Mouse (Mus musculus) ZHBTc4 (cell line): Measurements from ENCODE around the gene Me1.
A peak's percentile ranks its signal among the peaks of the same experiment; 100 is the strongest.
"Not testable (repeated sequence)": the region's sequence is repeated elsewhere in the genome, so short reads cannot be mapped to it uniquely, and the experiment has no call there.

Source experiments
- DNase-seq: peaks from one replicate; pipeline ENCODE4 v3.0.0-alpha.2; 2011; ENCODE audit warnings: low read depth, low spot score

Gene Me1

GRCm38 (mm10) chr9:86599723-86600303 is 95.9 kb downstream of the Me1 start:
- no peak for DNase-seq

GRCm38 (mm10) chr9:86596983-86597382 is 98.8 kb downstream of the Me1 start:
- DNase-seq, result not testable (repeated sequence)

- DNase-seq, result not testable (repeated sequence)
Measured at GRCm38 (mm10) chr9:86594357-86594767, 101.4 kb downstream of the Me1 start.

GRCm38 (mm10) chr9:86592676-86593668 is 102.8 kb downstream of the Me1 start:
- DNase-seq, result peak; percentile 30

- DNase-seq, result peak; percentile 40
Measured at GRCm38 (mm10) chr9:86587019-86587795, 108.5 kb downstream of the Me1 start.

GRCm38 (mm10) chr9:86583740-86584139 is 112.0 kb downstream of the Me1 start:
- peak; percentile 74 for DNase-seq

- DNase-seq, result no peak
Measured at GRCm38 (mm10) chr9:86579657-86580056, 116.1 kb downstream of the Me1 start.

GRCm38 (mm10) chr9:86575178-86575577 is 120.6 kb downstream of the Me1 start:
- no peak for DNase-seq

- no peak for DNase-seq
Measured at GRCm38 (mm10) chr9:86573616-86574303, 122.0 kb downstream of the Me1 start.

- peak; percentile 88 for DNase-seq
Measured at GRCm38 (mm10) chr9:86572636-86573291, 123.0 kb downstream of the Me1 start.

- no peak for DNase-seq
Measured at GRCm38 (mm10) chr9:86572196-86572595, 123.6 kb downstream of the Me1 start.

GRCm38 (mm10) chr9:86571540-86572135 is 124.1 kb downstream of the Me1 start, which contains the start of the genes Pgm3 and Rwdd2a:
Gene Pgm3, minus strand, starts transcription at chr9:86571842.
Gene Rwdd2a, plus strand, starts transcription at chr9:86571991.
- peak; percentile 97 for DNase-seq

GRCm38 (mm10) chr9:86570946-86571345 is 124.8 kb downstream of the Me1 start:
- no peak for DNase-seq

- no peak for DNase-seq
Measured at GRCm38 (mm10) chr9:86570261-86570890, 125.4 kb downstream of the Me1 start.

- DNase-seq, result no peak
Measured at GRCm38 (mm10) chr9:86569314-86569910, 126.3 kb downstream of the Me1 start.

- DNase-seq, result no peak
Measured at GRCm38 (mm10) chr9:86560543-86560942, 135.2 kb downstream of the Me1 start.

- DNase-seq, result no peak
Measured at GRCm38 (mm10) chr9:86554641-86555040, 141.1 kb downstream of the Me1 start.

GRCm38 (mm10) chr9:86553886-86554285 is 141.9 kb downstream of the Me1 start:
- no peak for DNase-seq

GRCm38 (mm10) chr9:86550717-86551116 is 145.0 kb downstream of the Me1 start:
- DNase-seq, result no peak
